Mouse (Mus musculus): Measurements from ENCODE around the gene Snx30. TPM values are rescaled to one million over a fixed set of nuclear protein-coding genes. Genes with fewer than 3 reads are reported as not detected.

The Snx30 gene
- polyA plus RNA-seq, 1 experiment, result 6.1 TPM

DNA sequence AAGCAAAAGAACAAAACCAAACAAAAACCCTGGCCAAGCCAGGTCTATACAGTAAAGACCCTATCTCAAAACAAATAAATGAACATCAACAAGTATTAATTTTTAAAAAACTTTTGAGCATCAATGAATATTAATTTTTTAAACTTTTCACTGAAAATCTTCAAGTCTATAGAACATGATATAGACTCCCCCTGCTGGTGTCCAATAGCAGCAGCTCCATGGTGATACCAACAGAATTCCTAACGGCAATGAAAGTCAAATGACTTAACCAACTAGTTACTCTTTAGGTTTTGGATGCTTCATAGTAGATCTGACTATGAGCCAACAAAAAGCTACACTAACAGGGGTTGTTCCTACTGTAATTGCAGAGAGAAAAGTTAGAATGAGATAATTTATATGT, 25.1 kb upstream of the Snx30 start:
- 52% methylated on average over 1 of the region's 1 CpGs for WGBS
- no peak overlapping the region for H3K4me3 ChIP-seq (ENCODE audit: control insufficient read depth, insufficient read depth, low read length)
- no peak overlapping the region for H3K27ac ChIP-seq (ENCODE audit: control insufficient read depth, insufficient read depth, low read length)
- H3K4me1 ChIP-seq (replicated peaks; ENCODE audit: control insufficient read depth, insufficient read depth, low read length), result peaks cover 8% of the 10 kb centered on the region; the same call in 1 of the 2 replicates
- H3K27me3 ChIP-seq (ENCODE audit: control insufficient read depth, insufficient read depth, low read length), result no peaks in the 10 kb centered on the region
- H3K36me3 ChIP-seq (ENCODE audit: control insufficient read depth, insufficient read depth, low read length), result no peaks in the 10 kb centered on the region; the same call in 1 of the 2 replicates
- TF ChIP-seq POLR2A (IDR thresholded peaks at IDR 0.05; ENCODE audit: control insufficient read depth, extremely low read depth, insufficient read depth, low read length, poor library complexity) (no peak), CTCF (IDR thresholded peaks at IDR 0.05; ENCODE audit: borderline replicate concordance, control insufficient read depth, extremely low read depth, insufficient read depth, low read length, poor library complexity) (no peak)
- no peak for DNase-seq

GRCm38 (mm10) chr4:59782853-59783684, 22.6 kb upstream of the Snx30 start:
- H3K27me3 ChIP-seq (ENCODE audit: control insufficient read depth, insufficient read depth, low read length), result no peaks in the 10 kb centered on the region
- peak; percentile 27 for DNase-seq
- WGBS, result under 1% methylated on average over 47 of the region's 47 CpGs
- H3K4me3 ChIP-seq (ENCODE audit: control insufficient read depth, insufficient read depth, low read length), result peak overlapping the region; percentile 81
- TF ChIP-seq POLR2A (IDR thresholded peaks at IDR 0.05; ENCODE audit: control insufficient read depth, extremely low read depth, insufficient read depth, low read length, poor library complexity), result no peak
- TF ChIP-seq CTCF (IDR thresholded peaks at IDR 0.05; ENCODE audit: borderline replicate concordance, control insufficient read depth, extremely low read depth, insufficient read depth, low read length, poor library complexity), result no peak
- peaks cover 8% of the 10 kb centered on the region; the same call in 1 of the 2 replicates for H3K4me1 ChIP-seq (replicated peaks; ENCODE audit: control insufficient read depth, insufficient read depth, low read length)
- H3K36me3 ChIP-seq (ENCODE audit: control insufficient read depth, insufficient read depth, low read length), result no peaks in the 10 kb centered on the region; the same call in 1 of the 2 replicates
- peak overlapping the region; percentile 56; the same call in 1 of the 2 replicates for H3K27ac ChIP-seq (ENCODE audit: control insufficient read depth, insufficient read depth, low read length)

DNA sequence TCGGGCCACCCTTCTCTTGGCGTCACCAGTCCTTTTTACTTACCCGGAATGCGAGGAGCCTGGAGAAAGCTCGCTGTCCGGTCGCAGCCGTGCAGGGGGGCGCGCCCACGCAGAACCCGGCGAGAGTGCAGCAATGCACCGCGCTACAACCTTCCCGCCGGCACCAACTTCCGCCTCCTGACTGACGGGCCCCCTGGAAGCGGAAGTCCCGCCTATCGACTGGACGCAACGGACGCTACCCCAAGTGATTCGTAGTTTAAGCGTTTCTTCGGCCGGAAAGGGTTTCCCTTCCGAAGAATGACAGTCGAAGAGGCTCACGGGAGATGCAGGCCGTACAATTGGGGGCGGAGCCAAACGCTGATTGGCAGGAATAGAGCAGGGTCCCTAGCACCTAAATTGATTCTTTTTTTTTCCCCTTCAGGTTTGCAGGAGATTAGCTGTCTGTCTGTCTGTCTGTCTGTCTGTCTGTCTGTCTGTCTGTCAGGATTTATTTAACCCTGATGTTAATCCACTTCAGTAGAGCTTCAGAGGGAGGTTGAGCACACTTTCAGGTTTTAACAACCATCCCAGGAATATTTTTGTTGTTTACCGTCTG, 21.9 kb upstream of the Snx30 start:
- H3K4me1 ChIP-seq (replicated peaks; ENCODE audit: control insufficient read depth, insufficient read depth, low read length), result peaks cover 8% of the 10 kb centered on the region; the same call in 1 of the 2 replicates
- 0 out of 2 replicates have a peak, but pooled peaks have one; percentile 47 for TF ChIP-seq CTCF (IDR thresholded peaks at IDR 0.05; ENCODE audit: borderline replicate concordance, control insufficient read depth, extremely low read depth, insufficient read depth, low read length, poor library complexity)
- peak; percentile 70 for TF ChIP-seq POLR2A (IDR thresholded peaks at IDR 0.05; ENCODE audit: control insufficient read depth, extremely low read depth, insufficient read depth, low read length, poor library complexity)
- WGBS, result 2% methylated on average over 36 of the region's 36 CpGs

DNA sequence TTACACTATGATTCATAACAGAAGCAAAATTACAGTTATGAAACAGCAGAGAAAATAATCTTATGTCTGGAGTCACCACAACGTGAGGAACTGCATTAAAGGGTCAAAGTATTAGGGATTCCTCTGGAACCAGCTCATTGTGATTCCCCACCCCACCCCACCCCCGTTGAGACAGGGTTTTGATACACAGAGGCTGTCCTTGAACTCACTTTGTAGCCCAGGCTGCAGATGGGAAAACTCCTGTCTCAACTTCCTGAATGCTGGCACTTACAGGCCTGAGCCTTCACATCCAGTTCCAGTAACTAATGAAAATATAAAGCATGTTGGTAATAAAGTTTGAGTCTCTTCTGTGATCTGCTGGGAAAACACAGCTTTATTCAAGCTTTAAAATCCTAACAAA, 20.2 kb upstream of the Snx30 start:
- Histone ChIP-seq H3K4me3 (ENCODE audit: control insufficient read depth, insufficient read depth, low read length) (no peak overlapping the region), H3K27me3 (ENCODE audit: control insufficient read depth, insufficient read depth, low read length) (no peaks in the 10 kb centered on the region), H3K36me3 (ENCODE audit: control insufficient read depth, insufficient read depth, low read length) (no peaks in the 10 kb centered on the region), H3K27ac (ENCODE audit: control insufficient read depth, insufficient read depth, low read length) (no peak overlapping the region), H3K4me1 (replicated peaks; ENCODE audit: control insufficient read depth, insufficient read depth, low read length) (peaks cover 3% of the 10 kb centered on the region; the same call in 1 of the 2 replicates)
- no peak for DNase-seq
- 73% methylated on average over 2 of the region's 2 CpGs for WGBS
- TF ChIP-seq CTCF (IDR thresholded peaks at IDR 0.05; ENCODE audit: borderline replicate concordance, control insufficient read depth, extremely low read depth, insufficient read depth, low read length, poor library complexity), result no peak
- TF ChIP-seq POLR2A (IDR thresholded peaks at IDR 0.05; ENCODE audit: control insufficient read depth, extremely low read depth, insufficient read depth, low read length, poor library complexity), result no peak

More for the DNA sequence above, 21.9 kb upstream of the Snx30 start:
- Histone ChIP-seq H3K36me3 (ENCODE audit: control insufficient read depth, insufficient read depth, low read length) (no peaks in the 10 kb centered on the region; the same call in 1 of the 2 replicates), H3K27me3 (ENCODE audit: control insufficient read depth, insufficient read depth, low read length) (no peaks in the 10 kb centered on the region), H3K27ac (ENCODE audit: control insufficient read depth, insufficient read depth, low read length) (peak overlapping the region; percentile 56; the same call in 1 of the 2 replicates), H3K4me3 (ENCODE audit: control insufficient read depth, insufficient read depth, low read length) (peak overlapping the region; percentile 81)
- DNase-seq, result peak; percentile 95

DNA sequence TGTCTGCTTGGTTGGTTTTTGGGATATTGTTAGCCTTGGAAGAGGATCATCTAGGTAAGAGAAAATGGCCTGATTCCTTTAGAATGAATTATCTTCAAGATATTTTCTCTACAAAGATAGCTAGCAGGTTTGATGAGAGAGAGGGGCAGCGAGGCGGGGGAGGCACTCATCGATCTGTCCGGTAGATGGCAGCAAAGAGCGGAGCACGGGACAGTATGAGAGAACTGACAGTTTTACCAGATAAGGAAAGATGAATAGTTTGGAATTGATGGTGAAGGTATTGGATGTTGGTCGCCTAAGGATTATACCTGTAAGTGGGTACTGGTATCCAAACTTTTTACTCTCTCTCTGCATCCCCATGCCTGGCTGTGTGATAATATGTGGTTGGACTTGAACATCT, 19.0 kb upstream of the Snx30 start:
- peak; percentile 79 for DNase-seq
- no peaks in the 10 kb centered on the region for H3K27me3 ChIP-seq (ENCODE audit: control insufficient read depth, insufficient read depth, low read length)
- H3K4me3 ChIP-seq (ENCODE audit: control insufficient read depth, insufficient read depth, low read length), result no peak overlapping the region
- TF ChIP-seq CTCF (IDR thresholded peaks at IDR 0.05; ENCODE audit: borderline replicate concordance, control insufficient read depth, extremely low read depth, insufficient read depth, low read length, poor library complexity) (peak; percentile 74; the same call in 1 of the 2 replicates), POLR2A (IDR thresholded peaks at IDR 0.05; ENCODE audit: control insufficient read depth, extremely low read depth, insufficient read depth, low read length, poor library complexity) (no peak)
- peaks cover 3% of the 10 kb centered on the region; the same call in 1 of the 2 replicates for H3K4me1 ChIP-seq (replicated peaks; ENCODE audit: control insufficient read depth, insufficient read depth, low read length)
- no peaks in the 10 kb centered on the region for H3K36me3 ChIP-seq (ENCODE audit: control insufficient read depth, insufficient read depth, low read length)
- 1% methylated on average over 7 of the region's 7 CpGs for WGBS
- no peak overlapping the region for H3K27ac ChIP-seq (ENCODE audit: control insufficient read depth, insufficient read depth, low read length)

DNA sequence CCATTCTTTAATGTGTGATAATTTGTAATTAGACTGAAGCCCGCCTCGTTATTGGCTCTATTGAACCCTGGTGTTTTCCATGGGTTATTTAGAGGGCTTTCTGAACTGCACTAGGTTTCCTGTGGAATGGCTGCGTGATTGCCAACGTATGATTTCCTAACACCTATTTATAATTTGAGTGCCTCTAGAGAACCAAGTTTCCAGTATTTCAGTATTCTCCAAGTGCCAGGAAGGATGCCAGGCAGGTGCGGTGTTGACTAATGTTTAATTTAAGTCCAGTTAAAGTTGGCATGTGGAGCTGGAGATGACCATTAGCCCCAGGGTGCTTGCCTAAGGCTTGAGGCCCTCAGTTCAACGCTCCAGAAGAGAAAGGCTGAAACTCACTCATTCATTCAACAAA, 18.5 kb upstream of the Snx30 start:
- H3K4me3 ChIP-seq (ENCODE audit: control insufficient read depth, insufficient read depth, low read length), result no peak overlapping the region
- 77% methylated on average over 6 of the region's 6 CpGs for WGBS
- H3K27ac ChIP-seq (ENCODE audit: control insufficient read depth, insufficient read depth, low read length), result no peak overlapping the region
- H3K27me3 ChIP-seq (ENCODE audit: control insufficient read depth, insufficient read depth, low read length), result no peaks in the 10 kb centered on the region
- H3K4me1 ChIP-seq (replicated peaks; ENCODE audit: control insufficient read depth, insufficient read depth, low read length), result peaks cover 3% of the 10 kb centered on the region; the same call in 1 of the 2 replicates
- no peak for TF ChIP-seq CTCF (IDR thresholded peaks at IDR 0.05; ENCODE audit: borderline replicate concordance, control insufficient read depth, extremely low read depth, insufficient read depth, low read length, poor library complexity)
- DNase-seq, result no peak
- H3K36me3 ChIP-seq (ENCODE audit: control insufficient read depth, insufficient read depth, low read length), result no peaks in the 10 kb centered on the region
